Mouse (Mus musculus) CH12.LX (cell line): Measurements from ENCODE around the gene Arhgef25. TPM values are rescaled to one million over a fixed set of nuclear protein-coding genes. Genes with fewer than 3 reads are reported as not detected.
"Not testable (repeated sequence)": the region's sequence is repeated elsewhere in the genome, so short reads cannot be mapped to it uniquely, and the experiment has no call there.

Experiments
- DNase-seq: peaks from one replicate; pipeline ENCODE4 v3.0.0-alpha.2; 2013; ENCODE audit errors: extremely low read depth
- H3K27ac ChIP-seq: 2 replicates; pipeline ENCODE4 v1.5.1; 2012; ENCODE audit warnings: low read depth, mild to moderate bottlenecking, control low read depth, moderate library complexity; ENCODE audit not compliant: insufficient read depth
- H3K27me3 ChIP-seq: replicated peaks from 2 replicates; pipeline ENCODE3; 2012; ENCODE audit warnings: inconsistent platforms
- H3K36me3 ChIP-seq, 2 experiments: replicated peaks in 1 of 2; 2 replicates each; pipeline versions ENCODE3 to v1.6.1; 2012; ENCODE audit warnings: inconsistent platforms in 1 of 2, low read length in 1 of 2, mild to moderate bottlenecking in 1 of 2, mixed read lengths in 1 of 2, moderate library complexity in 1 of 2; ENCODE audit not compliant: control insufficient read depth in 1 of 2, insufficient read depth in 1 of 2
- H3K4me1 ChIP-seq, 2 experiments: 2 replicates each; pipeline ENCODE4 v1.6.1; 2012; ENCODE audit warnings: inconsistent platforms in 1 of 2, moderate library complexity in 1 of 2; ENCODE audit not compliant: insufficient read depth in 2 of 2, control insufficient read depth in 1 of 2
- H3K4me2 ChIP-seq: 2 replicates; pipeline ENCODE4 v1.6.1; 2012; ENCODE audit warnings: low read depth, mild to moderate bottlenecking, control low read depth; ENCODE audit not compliant: poor library complexity, insufficient read depth, severe bottlenecking
- H3K4me3 ChIP-seq, 3 experiments: fragments of 150-350 bp in 1 of 3; sonication (generic) in 1 of 3; replicated peaks in 1 of 3; 2 replicates each; pipeline versions ENCODE3 to v1.5.1; 2011 to 2012; ENCODE audit warnings: low read depth in 2 of 3, low read length in 2 of 3, mild to moderate bottlenecking in 2 of 3, moderate library complexity in 2 of 3, control low read depth in 1 of 3, improper control_type of control experiment in 1 of 3, inconsistent platforms in 1 of 3, mixed read lengths in 1 of 3; ENCODE audit not compliant: poor library complexity in 1 of 3
- H3K79me2 ChIP-seq: replicated peaks from 2 replicates; pipeline ENCODE4 v1.6.1; 2012; ENCODE audit warnings: mild to moderate bottlenecking, moderate library complexity; ENCODE audit not compliant: control insufficient read depth, poor library complexity, insufficient read depth, severe bottlenecking; ENCODE audit errors: extremely low read depth
- H3K9ac ChIP-seq: 2 replicates; pipeline ENCODE4 v1.6.1; 2012; ENCODE audit warnings: low read depth, mild to moderate bottlenecking, control low read depth, moderate library complexity; ENCODE audit not compliant: insufficient read depth
- H3K9me3 ChIP-seq: replicated peaks from 2 replicates; pipeline ENCODE3; 2012; ENCODE audit warnings: low read length, inconsistent platforms, mixed read lengths
- BHLHE40 ChIP-seq: IDR thresholded peaks from 2 replicates; pipeline ENCODE4 v1.6.1; 2011; ENCODE audit warnings: mild to moderate bottlenecking, low read depth, low read length, improper control_type of control experiment
- CHD1 ChIP-seq: IDR thresholded peaks from 2 replicates; pipeline ENCODE4 v1.6.1; 2012; ENCODE audit warnings: low read depth, low read length, improper control_type of control experiment, inconsistent platforms
- GABPA ChIP-seq: IDR thresholded peaks from 2 replicates; pipeline ENCODE4 v1.6.1; 2012; ENCODE audit warnings: low read depth, low read length, improper control_type of control experiment, inconsistent platforms; ENCODE audit not compliant: insufficient replicate concordance
- IRF4 ChIP-seq: IDR thresholded peaks from 2 replicates; pipeline ENCODE4 v1.6.1; 2014; ENCODE audit warnings: low read depth, mild to moderate bottlenecking, inconsistent platforms, low read length, improper control_type of control experiment
- MYC ChIP-seq: IDR thresholded peaks from 2 replicates; pipeline ENCODE4 v1.6.1; 2011; ENCODE audit warnings: low read depth, mild to moderate bottlenecking, improper control_type of control experiment, low read length
- PAX5 ChIP-seq: IDR thresholded peaks from 2 replicates; pipeline ENCODE4 v1.6.1; 2012; ENCODE audit warnings: low read length, inconsistent platforms, mixed read lengths
- SIN3A ChIP-seq: IDR thresholded peaks from 2 replicates; pipeline ENCODE4 v1.6.1; 2012; ENCODE audit warnings: low read length, improper control_type of control experiment, inconsistent platforms
- TBP ChIP-seq: conservative IDR thresholded peaks from 2 replicates; pipeline ENCODE4 v1.6.1; 2011; ENCODE audit warnings: low read depth, low read length, improper control_type of control experiment
- TCF12 ChIP-seq: IDR thresholded peaks from 2 replicates; pipeline ENCODE4 v1.6.1; 2014; ENCODE audit warnings: low read depth, mild to moderate bottlenecking, inconsistent platforms, low read length, improper control_type of control experiment
- ZC3H11A ChIP-seq: IDR thresholded peaks from 2 replicates; pipeline ENCODE4 v1.6.1; 2012; ENCODE audit warnings: low read depth, mild to moderate bottlenecking, inconsistent platforms, low read length, improper control_type of control experiment
- ZNF384 ChIP-seq: IDR thresholded peaks from 2 replicates; pipeline ENCODE4 v1.6.1; 2012; ENCODE audit warnings: low read depth, low read length, improper control_type of control experiment, inconsistent platforms
- dilution Hi-C: fragments of 300-500 bp; cut with MboI; formaldehyde crosslinking; loops from 2 replicates; pipeline ENCODE4 v1.14.3; 2020; ENCODE audit warnings: low sequenced_read_pairs; ENCODE audit not compliant: extremely low pct_unique_long_range_greater_than_20kb, extremely low pct_ligation_motif_present
- in situ Hi-C: fragments of 300-500 bp; cut with MboI; formaldehyde crosslinking; loops from 3 replicates; pipeline ENCODE4 v1.14.3; 2019; ENCODE audit warnings: low sequenced_read_pairs, low pct_ligation_motif_present, low pct_unique_long_range_greater_than_20kb, mixed read lengths
- polyA plus RNA-seq: library from polyadenylated mRNA; unstranded; fragments of >175 nt; gene quantifications from 2 replicates; pipeline ENCODE4 v1.2.1, GENCODE M21; 2012; ENCODE audit warnings: low read depth; ENCODE audit not compliant: insufficient read length
- total RNA-seq, 2 experiments: library from RNA; depleted of rRNA; stranded (reverse); fragments of 300-350 nt in 1 of 2; fragments of >200 nt in 1 of 2; gene quantifications; 2 replicates each; pipeline ENCODE4 v1.2.3; 2012 to 2014

Arhgef25 gene
- total and polyA plus RNA-seq, 3 experiments: 3.3 to 8.7 (median 8.3) TPM

DNA sequence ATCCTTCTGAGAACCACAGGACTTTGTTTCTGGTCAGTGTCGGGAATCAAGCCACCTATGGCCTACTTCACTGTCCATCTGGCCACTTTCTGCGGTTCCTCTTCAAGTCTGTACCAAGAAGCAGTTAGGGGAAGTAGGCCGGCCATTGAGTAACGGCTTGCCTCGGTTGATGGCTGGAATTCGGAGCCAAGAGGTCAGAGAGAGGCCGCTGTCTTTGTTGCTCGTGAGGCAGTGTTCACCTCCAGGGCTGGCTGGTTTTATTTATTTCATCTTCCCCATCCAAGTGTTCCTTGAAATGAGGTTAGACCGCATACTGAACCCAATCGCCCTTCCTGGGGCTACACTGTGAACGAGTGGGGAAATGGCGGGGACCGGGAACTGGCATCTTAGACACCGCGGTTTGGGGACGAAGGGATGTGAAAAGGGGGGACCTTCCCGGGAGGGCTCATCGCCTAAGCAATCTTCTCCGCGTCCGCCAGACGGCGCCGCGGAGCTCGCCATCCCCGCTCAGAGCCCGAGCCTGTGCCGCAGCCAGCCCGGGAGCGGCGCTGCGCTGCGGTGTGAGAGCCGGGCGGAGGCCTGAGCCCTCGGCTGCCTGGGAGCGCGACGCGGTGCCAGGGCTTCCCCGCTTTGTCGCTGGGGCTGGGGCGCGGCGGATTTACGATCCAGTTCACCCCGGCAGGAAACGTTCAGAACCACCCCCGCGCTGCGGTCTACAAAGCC, 25.1 kb downstream of the Arhgef25 start, which contains the start of gene B4galnt1 (continued):
- TF ChIP-seq IRF4 (peak; percentile 76; the same call in 1 of the 2 replicates), ZC3H11A (no peak), PAX5 (no peak), SIN3A (no peak), CHD1 (no peak), GABPA (no peak), TCF12 (peak; percentile 60; the same call in 1 of the 2 replicates), MYC (no peak)

DNA sequence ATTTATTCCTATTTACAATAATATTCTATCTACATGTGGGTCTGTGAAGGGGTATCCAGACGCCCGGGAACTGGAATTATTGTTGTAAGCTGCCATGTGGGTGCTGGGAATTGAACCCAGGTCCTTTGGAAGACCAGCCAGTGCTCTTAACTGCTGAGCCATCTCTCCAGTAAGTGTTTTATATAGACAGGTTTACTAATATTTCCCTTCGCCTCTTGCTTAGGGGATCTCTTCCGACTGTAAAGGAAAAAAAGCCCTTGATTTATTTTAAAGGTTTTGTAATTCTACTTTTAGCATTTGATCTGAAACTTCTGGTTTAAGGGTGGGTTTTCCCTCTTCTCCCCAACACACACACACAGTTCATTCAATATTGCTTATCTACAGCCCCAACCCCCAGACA, 25.7 kb downstream of the Arhgef25 start:
- peaks cover 3% of the 10 kb centered on the region for H3K27me3 ChIP-seq
- H3K79me2 ChIP-seq: no peaks in the 10 kb centered on the region; the same call in 1 of the 2 replicates
- H3K9ac ChIP-seq: peak overlapping the region; percentile 24; the same call in 1 of the 2 replicates
- no peak for DNase-seq
- no peak overlapping the region for H3K27ac ChIP-seq
- H3K4me3 ChIP-seq: no peak overlapping the region
- peaks cover 10 to 15% of the 10 kb centered on the region in 2 experiments for H3K4me1 ChIP-seq
- in situ Hi-C loops: no loop called here
- peaks cover 23% of the 10 kb centered on the region for H3K9me3 ChIP-seq
- dilution Hi-C loops: no loop called here
- H3K4me2 ChIP-seq: peak overlapping the region; percentile 41; the same call in 1 of the 2 replicates
- no peak for TF ChIP-seq ZNF384
- peak; percentile 59; the same call in 1 of the 2 replicates for TF ChIP-seq TBP
- no peaks in the 10 kb centered on the region for H3K36me3 ChIP-seq

DNA sequence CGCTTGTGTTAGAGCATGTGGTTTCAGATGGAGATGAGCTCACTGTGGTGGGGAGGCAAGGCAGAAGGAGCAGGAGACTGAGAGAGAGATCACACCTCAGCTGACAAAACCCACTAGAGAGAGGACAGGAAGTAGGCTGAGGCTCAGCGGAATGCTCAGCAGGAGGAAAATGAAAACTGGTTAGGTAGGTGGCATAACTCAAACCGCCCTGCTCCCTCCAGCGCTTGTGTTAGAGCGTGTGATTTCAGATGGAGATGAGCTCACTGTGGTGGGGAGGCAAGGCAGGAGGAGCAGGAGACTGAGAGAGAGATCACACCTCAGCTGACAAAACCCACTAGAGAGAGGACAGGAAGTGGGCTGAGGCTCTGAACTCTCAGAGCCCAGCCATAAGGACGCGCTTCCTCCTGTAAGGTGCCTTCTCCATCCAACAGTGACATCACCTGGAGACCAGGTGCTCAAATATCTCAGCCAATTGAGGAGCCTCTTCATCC, 27.1 kb downstream of the Arhgef25 start:
- in situ Hi-C loops, dilution Hi-C loops, H3K27me3 ChIP-seq, H3K27ac ChIP-seq, H3K79me2 ChIP-seq, H3K36me3 ChIP-seq: not testable (repeated sequence)
- H3K9me3 ChIP-seq: peaks cover 23% of the 10 kb centered on the region
- 0 out of 2 replicates have a peak, but pooled peaks have one; percentile 4 for TF ChIP-seq BHLHE40
- TF ChIP-seq, all 38 proteins: peak for 1; not testable (repeated sequence) for 37
- H3K4me2 ChIP-seq, H3K9ac ChIP-seq, H3K4me3 ChIP-seq: not testable (repeated sequence)
- DNase-seq: peak; percentile 26
- H3K4me1 ChIP-seq: peaks cover 10 to 15% of the 10 kb centered on the region in 2 experiments
